Mouse (Mus musculus): ENCODE measurements around the gene Wnt5b.

DNA sequence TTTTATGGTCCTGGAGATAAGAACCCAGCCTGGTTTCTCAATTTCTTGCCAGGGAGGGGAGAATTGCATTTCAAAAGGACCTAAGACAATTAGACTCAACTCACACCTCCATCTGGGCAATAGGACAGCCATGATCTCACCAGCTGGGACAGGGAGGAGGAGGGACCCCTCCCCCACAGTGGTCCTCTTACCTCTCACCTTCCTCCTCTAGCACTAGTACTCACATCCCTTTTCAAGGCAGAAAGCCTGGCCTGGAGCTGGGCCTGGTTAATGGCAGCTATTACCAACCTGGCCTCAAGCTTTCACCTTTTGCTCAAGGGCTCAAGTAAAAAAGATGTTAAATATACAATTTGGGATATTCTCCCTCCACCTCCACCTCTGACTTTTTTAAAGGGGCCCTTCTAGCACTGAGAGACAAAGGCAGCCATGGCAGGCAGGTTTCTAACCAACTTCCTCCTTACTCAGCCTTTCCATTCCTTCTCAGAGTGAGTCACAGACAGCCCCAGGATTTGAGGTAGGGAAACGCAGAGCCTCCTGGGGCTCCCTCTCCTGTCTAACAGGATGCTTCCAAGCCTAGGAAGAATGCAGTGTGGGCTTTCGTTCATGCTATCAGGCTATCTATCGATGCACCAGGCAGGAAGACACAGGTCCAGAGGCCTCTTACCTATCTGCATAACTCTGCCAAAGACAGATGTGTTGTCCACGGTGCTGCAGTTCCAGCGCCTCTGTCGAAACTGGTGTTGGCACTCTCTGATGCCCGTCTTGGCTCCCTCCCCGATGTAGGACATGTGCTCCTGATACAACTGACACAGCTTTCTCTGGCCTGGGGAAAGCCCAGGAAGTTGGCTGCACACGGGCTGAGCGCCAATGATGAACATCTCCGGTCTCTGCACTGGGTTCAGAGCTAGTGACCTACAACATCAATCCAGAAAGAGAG, 98.2 kb downstream of the Wnt5b start:
- TF ChIP-seq POLR2A (IDR thresholded peaks at IDR 0.05; ENCODE audit: low read depth, low read length) (no peak), CTCF (IDR thresholded peaks at IDR 0.05; ENCODE audit: extremely low read depth, insufficient read length, insufficient replicate concordance, low read depth, low read length) (no peak)

All from small intestine, adult 2 months (tissue).